Mouse (Mus musculus): ENCODE data around the gene Gpha2.

DNA sequence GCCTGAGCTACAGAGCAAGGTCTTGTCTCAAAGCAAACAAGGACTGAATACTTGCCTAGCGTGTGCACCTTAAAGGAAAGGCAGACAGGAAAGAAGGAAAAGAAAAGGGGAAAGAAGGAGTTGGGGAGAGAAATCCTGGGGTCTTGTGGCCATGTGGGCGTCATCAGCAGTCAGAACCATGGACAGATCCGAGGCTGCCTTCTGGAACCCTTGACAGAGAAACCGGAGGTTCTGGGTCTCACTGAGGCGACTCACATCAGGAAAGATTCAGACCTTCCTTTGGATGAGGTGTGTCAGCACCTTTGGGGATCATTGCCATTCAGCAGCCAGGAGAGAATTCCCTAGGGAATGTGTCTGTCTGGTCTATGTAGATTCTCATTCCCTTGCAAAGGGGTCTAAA lies 44.6 kb upstream of the Gpha2 start:
- TF ChIP-seq CHD2 (IDR thresholded peaks at IDR 0.05; ENCODE audit: low read depth, low read length) (no peak), HCFC1 (IDR thresholded peaks at IDR 0.05; ENCODE audit: borderline replicate concordance, insufficient read depth, low read length) (no peak), ZC3H11A (IDR thresholded peaks at IDR 0.05; ENCODE audit: borderline replicate concordance, low read depth, low read length) (no peak), ZNF384 (IDR thresholded peaks at IDR 0.05; ENCODE audit: low read depth, low read length) (no peak)
